Mouse (Mus musculus): ENCODE data around the gene Tmub1. TPM values are rescaled to one million over a fixed set of nuclear protein-coding genes. Genes with fewer than 3 reads are reported as not detected.
"Not testable (repeated sequence)": the region's sequence is repeated elsewhere in the genome, so short reads cannot be mapped to it uniquely, and the experiment has no call there.

Tmub1 gene
- total RNA-seq, 4 experiments from 2014 or later, result 18.4 to 19.9 (median 19.3) TPM

DNA sequence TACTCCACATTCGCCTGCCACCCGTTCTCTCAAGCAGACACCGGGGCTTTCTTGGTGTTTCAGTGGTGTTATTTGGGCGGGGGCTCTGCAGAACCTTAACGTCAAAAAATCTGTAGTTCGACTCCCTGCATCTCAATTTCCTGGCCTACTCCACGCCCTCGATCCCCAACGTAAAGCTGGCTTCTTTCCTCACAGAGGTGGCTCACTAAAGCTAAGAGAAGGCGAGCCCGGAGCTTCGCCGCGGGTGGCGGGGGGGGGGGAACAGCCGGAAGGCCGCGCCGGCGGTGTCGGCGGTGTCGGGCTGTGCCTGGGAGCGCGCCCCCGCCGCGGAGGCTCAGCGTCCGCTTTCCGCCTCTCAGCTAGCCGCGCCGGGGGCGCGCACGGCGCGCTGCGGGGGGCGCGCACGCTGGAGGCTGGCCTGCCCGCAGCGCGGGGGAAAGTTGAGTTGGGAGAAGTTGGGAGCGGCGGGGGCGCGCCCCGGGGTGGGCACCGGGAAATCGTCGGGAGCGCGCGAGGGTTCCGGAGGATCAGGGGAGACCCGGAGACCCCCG lies 22.7 kb downstream of the Tmub1 start:
- peak; percentile 74 to 78 for DNase-seq (ENCODE audit: low spot score in 2 of 2)

DNA sequence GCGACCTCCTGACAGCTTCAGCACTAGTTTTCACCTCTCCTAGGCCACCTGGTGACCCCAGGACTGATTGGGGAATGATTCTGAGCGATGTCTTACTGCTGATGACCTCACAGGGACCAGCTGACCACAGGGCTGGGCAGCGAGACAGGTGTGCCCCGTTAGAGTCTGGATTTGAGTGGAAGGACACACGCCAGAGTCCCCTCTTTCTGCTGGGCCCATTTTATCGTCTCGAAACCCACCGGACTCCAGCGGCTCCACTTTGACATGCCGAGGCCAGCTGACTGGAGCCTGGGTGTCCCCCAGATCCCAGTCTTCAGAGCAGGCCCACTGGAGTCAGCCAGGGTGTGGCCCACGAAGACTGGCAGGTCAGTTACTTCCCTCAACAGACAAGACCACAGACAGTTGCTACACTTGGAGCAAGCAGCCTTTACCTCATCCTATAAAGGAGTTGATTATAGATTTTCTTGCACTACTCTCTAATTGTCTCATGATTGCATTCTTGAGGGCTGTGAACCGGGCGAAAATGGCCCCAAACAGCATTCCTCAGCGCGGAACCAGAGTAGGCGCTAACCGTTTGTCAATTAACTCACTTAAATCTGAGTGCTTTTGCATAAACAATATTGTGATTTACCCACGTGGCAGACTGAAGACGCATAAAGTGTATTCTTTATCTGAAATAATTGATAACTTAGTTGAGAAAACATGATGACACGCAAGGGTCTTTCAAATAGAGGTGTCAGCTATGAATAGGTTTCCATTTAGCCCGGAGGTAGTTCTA lies 23.5 kb downstream of the Tmub1 start:
- peak in 1 of 2 experiments; percentile 56 for DNase-seq (ENCODE audit: low spot score in 2 of 2)

DNA sequence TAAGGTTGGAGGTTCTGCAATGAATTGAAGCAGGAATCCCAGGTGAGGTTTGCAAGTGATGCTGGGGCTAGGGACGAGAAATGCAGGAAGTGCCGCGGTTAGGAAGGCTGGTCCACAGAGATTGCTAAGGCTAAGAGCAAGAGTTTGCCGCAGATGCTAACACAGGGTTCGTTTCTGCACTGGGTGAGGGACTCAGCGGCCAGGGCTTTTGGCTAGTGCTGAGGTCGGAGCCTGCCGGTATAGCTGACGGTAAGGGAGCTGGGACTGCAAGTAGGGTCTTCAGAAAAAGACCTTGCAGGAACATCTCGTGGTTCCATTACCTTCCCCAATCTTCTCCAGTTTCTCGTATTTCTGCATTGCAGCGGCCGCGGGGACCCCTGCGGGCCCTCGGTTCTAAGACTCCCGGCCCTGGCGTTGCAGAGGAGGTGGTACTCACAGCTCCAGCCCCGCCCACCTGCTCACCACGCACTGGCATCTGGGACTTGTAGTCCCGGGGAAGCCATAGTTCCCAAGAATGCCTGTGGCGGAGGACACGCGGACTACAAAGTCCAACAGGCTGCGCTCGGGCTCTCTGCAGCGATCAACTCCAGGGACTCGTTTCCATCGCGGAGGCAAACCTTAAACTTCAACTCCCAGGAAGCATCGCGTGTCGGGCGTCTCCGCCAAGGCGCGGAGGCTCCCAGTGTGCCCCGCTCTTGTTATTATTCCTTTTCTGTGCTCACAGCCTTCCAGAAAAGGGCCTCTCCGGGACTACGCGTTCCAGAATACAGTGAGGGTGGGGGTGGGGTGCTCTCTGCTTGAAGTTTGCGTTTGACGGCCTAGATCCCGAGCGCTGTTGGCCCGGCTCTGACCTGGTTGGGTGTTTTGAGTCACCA lies 24.3 kb downstream of the Tmub1 start, which contains the start of the genes Cdk5 and Slc4a2:
Gene Cdk5 (minus strand): TSS at position 402 of the 875 bp plus-strand sequence.
Gene Slc4a2 (plus strand): TSS at position 709 of the 875 bp plus-strand sequence.
- DNase-seq (ENCODE audit: low spot score in 2 of 2), result peak; percentile 97 to 98

DNA sequence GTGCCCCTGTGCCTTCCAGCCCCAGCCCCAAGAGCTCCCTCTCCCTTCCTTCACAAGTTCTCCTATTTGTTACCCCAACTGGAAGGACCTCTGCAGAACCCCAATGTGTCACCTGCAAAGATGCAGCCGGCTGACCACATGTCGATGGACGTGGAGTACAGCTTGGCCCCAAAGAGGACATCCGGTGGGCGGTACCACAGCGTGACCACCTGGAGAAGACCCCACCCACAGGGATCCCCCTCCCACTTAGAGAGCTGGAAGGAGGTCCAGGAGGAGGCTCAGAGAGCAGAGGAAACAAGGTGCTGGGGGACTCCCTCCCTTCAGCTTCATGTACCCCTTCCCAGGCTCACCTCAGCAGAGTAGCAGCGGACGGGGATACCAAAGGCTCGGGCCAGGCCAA lies 27.3 kb downstream of the Tmub1 start:
- DNase-seq (ENCODE audit: low spot score in 2 of 2), result no peak

DNA sequence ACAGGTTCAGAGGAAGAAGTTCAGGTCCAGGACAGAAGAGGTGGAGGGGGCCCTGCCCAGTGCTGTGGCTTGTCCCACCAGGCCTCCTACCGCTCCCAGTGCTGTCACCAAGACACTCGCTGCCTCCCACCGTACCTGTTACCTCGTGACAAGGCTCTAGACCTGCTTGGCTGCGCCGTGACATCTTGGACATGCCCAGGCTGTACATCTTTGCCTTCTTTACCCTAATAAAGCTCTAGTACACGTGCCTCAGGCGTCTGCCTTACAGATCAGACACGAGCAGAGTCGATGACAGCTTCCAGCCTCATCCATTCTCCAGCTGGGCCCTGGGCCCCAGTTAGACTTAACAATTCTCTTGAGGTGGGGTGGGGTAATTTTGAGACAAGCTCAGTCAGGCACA lies 30.1 kb downstream of the Tmub1 start:
- DNase-seq (ENCODE audit: low spot score in 2 of 2), result no peak

DNA sequence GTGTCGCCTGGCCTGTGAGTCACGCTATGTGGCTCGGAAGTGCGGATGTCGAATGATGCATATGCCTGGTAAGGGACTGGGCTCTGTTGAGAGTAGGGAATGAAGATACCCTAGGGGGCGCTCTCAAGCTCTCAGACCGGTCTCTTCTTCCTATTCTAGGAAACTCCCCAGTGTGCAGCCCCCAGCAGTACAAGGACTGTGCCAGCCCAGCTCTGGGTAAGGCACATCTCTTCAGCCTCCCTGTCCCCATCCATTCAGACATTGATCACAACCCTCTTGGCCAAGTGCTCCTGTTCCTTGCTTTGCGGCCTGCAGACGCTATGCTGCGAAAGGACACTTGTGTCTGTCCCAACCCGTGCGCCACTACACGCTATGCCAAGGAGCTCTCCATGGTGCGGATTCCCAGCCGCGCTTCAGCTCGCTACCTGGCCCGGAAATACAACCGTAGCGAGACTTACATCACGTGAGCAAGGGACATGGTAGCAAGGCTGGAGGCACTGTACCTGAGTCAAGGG lies 31.4 kb downstream of the Tmub1 start:
- peak; percentile 45 for DNase-seq (ENCODE audit: low spot score in 2 of 2)

DNA sequence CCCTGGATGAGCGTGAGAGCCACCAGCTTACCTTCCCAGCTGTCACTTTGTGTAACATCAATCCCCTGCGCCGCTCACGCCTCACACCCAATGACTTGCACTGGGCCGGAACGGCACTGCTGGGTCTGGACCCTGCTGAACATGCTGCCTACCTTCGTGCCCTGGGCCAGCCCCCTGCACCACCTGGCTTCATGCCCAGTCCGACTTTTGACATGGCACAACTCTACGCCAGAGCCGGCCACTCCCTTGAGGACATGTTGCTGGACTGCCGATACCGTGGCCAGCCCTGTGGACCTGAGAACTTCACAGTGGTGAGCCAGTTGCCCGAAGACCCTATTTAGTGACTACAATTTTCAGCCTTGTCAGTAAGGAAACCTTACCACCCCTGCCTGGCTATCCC lies 33.7 kb downstream of the Tmub1 start:
- DNase-seq (ENCODE audit: low spot score in 2 of 2), result no peak

DNA sequence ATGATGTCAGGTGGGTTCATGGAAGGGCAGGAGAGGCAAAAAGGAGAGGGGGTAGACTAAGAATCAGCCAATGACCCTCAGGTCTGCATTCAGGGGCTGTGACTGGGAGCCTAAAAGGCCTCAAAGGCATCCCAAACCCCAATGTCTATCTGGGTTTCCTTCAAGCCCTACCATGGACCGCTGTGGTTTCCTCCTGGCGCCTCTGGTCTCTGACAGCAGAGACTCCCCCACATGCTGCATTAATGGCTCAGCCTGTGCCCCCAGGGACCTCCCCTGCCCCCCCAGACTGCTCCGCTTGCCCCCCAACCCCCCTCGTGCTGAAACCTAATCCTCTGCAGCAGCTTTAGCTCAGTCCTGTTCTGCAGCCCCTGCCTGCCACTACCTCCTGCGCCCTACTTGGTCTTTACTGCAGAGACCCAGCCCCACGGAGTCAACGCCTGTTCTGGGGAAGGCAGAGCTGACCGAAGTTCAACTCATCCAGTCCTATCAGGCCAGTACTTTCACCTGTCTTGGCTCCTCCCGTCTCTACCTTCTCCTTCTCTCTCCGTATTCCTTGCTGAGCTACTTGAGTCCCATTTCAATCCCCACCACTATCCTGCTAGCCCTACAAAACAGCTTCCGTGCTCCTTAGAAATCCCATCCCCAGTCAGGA lies 34.5 kb downstream of the Tmub1 start, which contains the start of gene Asic3:
Gene Asic3 (plus strand): TSS at position 351 of the 652 bp plus-strand sequence.
- DNase-seq (ENCODE audit: low spot score in 2 of 2), result no peak

DNA sequence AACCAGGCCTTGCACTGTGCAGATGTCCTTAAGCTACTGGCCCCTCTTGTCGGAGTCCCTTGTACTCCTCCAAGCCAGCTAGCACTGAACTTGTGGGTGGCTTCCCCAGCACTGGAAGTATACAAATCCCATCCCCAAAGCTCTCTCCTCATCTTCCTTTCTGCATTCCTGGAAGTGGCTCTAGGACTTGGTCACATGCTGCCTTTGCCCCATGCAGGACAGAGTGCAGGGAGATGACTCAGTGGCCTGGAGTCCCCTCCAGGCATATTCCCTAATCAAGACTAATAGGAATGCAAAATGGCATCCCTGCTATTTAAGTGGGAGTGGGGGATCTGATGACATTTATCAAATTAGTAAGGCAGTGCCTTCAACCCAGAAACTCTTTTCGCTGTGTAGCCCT lies 35.6 kb downstream of the Tmub1 start:
- no peak for DNase-seq (ENCODE audit: low spot score in 2 of 2)

DNA sequence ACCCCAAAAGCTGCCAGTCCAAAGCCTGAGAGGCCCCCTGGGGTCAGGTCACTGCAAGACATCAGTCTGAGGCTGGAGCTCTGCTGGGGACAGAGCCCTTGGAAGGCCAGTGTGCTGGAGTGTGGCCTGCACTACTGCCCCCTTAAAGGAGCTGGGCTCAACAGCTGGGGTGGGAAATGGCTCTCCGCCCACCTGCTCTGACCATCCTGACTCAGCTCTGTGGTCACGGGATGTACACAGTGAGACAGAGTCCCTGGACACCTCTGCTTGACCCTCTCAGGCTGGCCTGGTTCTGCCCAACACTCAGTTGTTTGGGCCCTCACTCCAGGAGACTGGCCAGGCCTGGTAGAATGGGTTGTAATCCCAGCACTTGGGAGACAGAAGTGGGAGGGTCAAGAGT lies 38.2 kb downstream of the Tmub1 start:
- DNase-seq (ENCODE audit: low spot score in 2 of 2), result no peak

DNA sequence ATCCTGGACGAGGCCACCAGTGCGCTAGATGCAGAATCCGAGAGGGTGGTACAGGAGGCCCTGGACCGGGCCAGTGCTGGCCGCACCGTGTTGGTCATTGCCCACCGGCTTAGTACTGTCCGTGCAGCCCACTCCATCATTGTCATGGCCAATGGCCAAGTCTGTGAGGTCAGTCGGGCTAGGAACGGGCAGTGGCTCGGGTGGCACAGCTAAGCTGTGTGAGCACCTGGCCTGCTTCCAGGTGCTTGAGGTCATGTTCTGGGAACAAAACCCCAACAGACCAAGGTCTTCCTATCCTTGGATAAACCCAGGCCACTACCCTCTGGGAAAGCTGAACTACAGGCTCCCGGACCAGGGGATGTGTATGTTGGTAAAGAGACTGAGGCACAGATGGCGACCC lies 39.0 kb downstream of the Tmub1 start:
- DNase-seq (ENCODE audit: low spot score in 2 of 2), result no peak

DNA sequence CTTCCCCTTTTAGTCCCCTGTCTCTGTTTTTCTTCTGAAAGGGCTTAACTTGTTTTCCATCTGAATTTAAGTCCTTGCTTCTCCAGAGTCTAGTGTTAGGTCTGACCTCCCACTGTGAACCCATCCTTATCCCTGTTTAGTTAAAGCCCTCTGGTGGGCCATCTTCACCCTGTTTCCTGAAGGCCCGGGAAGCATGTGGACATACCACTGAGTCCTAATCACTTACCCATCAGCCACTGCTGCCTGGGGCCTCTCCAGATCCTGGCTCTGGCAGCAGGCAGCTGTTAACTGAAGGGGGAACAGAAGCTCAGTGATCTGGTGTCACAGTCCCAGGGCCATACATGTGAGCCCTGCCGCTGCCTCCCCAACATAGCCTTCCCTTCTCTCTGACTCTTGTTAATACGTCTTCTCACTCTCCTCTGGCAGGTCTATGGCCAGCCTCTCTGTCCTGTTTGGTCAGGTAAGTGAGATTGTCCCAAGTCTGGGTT lies 42.2 kb downstream of the Tmub1 start:
- DNase-seq (ENCODE audit: low spot score in 2 of 2), result no peak

DNA sequence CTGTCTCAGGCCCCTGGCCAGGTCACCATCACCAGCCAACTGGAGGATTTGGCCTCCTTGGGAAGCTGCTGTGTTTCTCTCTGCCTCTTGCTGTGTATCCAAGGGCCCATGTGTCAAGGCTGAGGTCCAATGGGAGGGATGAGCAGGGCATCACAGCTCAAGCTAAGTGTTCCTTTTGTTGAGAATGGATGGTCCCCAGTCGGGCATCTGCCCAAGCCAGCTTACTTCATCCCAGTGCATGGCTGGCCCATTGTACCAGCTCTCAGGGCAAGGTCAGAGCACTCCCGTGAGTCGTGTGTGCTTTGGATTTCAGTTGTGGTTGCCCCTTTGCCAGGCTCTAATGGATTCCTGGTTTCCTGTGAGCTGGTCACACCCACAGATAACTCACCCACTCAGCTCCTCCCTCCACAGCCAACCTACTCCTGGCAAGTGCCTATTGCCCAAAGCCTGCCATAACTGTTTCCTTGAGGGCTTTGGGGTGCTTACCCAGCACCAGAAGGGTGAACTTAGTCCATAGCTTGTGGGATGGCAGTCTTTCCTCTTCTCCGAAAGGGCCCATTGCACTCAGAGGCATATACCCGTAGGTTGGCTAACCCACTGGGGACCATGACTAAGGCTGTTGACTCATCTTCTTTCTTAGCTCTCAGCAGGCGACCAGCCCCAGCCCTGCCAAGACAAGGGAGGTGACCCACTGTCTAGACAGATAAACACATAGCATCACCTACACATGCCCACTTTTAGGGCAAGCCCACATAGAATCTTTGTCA lies 42.9 kb downstream of the Tmub1 start:
- DNase-seq (ENCODE audit: low spot score in 2 of 2), result no peak

DNA sequence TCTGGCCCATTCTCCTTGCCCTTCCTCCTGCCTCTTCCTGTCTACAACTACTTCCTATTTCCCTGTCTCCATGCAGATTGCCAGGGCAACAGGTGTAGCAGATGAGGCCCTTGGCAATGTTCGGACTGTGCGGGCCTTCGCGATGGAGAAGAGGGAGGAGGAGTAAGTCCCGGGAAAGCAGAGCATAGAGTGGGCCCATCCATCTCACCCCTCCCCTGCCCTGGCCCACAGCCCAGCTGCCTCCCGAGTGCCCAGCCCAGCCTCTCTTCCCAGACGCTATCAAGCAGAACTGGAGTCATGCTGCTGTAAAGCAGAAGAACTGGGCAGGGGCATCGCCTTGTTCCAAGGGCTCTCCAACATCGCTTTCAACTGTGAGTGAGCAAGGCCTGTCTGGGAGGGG lies 45.7 kb downstream of the Tmub1 start:
- no peak for DNase-seq (ENCODE audit: low spot score in 2 of 2)

DNA sequence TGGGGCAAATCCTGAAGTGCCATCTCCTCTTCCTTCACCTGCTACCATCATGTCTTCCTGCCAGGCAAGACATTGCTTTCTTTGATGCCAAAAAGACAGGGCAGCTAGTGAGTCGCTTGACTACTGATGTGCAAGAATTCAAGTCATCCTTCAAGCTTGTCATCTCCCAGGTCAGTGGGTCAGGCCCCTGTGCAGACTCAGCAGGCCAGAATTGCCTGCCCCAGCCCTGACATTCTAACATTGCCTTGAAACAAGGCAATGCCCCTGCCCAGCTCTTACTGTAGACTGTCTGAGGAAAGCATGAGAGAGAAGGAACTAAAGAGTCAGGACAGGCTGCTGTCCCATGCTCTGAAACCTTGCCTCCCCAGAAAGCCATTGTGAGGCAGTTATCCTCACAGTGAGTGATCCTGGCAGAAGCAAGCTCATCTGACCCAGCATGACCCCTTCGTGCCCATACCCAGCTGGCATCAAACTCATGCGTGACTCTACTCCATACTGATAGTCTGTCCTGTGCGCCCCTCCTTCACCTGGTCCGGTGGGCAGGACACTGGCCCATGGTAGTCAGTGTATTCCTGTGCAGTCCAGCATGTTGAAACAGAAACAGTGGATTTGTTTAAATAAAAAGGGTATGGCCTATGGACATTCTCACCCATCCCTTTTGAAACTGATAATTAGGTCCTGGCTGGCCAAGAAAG lies 46.6 kb downstream of the Tmub1 start:
- no peak for DNase-seq (ENCODE audit: low spot score in 2 of 2)

DNA sequence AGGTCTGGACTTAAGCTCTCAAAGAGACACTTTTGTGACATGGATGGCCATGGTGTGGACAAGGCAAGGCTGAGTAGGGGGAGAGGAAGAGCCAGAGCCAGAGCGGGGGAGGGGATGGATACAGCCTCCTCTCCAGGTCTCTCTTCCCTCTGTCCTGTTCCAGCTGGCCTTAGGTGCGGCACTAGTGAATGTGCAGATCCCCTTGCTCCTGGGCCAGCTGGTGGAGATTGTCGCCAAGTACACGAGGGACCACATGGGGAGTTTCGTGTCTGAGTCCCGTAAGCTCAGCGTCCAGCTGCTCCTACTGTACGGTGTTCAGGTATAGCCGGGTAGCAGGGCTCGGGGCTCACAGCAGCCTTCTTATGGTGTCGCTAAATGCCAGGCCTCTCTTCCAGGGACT lies 47.3 kb downstream of the Tmub1 start:
- no peak for DNase-seq (ENCODE audit: low spot score in 2 of 2)

DNA sequence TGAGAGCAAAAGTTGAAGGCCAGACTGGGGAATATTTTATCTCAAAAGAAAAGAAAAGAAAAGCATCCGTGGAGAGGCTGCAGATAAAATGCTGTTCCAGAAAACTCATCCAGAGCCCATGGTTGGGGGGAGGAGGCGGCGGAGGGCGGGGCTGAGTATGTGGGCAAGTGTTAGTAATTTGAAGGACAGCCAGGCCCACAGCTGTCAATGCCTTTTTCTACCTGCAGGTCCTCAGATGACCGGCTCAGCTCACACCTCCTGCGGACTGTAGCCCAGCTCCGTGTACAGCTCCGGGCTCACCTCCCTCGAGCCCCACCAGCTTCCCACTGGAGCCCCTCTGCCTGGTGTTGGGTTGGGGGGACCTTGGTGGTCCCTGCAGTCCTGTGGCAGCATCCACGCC lies 48.0 kb downstream of the Tmub1 start:
- no peak for DNase-seq (ENCODE audit: low spot score in 2 of 2)

DNA sequence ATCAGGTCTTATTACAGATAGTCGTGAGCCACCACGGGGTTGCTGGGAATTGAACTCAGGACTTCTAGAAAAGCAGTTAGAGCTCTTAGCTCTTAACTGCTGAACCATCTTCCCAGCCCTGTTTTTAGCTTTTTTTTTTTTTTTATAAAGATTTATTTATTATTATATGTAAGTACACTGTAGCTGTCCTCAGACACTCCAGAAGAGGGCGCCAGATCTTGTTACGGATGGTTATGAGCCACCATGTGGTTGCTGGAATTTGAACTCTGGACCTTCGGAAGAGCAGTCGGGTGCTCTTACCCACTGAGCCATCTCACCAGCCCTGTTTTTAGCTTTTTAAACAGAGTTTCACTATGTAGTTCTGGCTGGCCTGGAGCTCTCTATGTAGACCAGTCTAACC lies 51.4 kb downstream of the Tmub1 start:
- not testable (repeated sequence) for DNase-seq (ENCODE audit: low spot score in 2 of 2)

Data from gastrocnemius, adult 8-10 months (tissue).